Mouse (Mus musculus) intestine, postnatal 0 days (tissue): ENCODE measurements at regions not wholly inside any gene's neighbourhood (a gene's known extent, or its start where the extent isn't known, plus 50 kb on each side); places are given as distances from the start of the nearest gene placed in this dataset.

Experiments
- ATAC-seq: fragments of 200-750 bp; cut with Nextera tagmentation; 2 replicates; pipeline ENCODE4 v1.8.0; 2017; ENCODE audit warnings: mild to moderate bottlenecking, moderate TSS enrichment, moderate library complexity
- H3K27ac ChIP-seq: fragments of 300-500 bp; sonication (generic); 2 replicates; pipeline ENCODE4 v1.5.1; 2014; ENCODE audit warnings: mild to moderate bottlenecking, low read depth, low read length, moderate library complexity
- H3K27me3 ChIP-seq: fragments of 300-500 bp; sonication (generic); replicated peaks from 2 replicates; pipeline ENCODE4 v1.6.1; 2014; ENCODE audit warnings: low read length, mixed read lengths; ENCODE audit not compliant: control insufficient read depth, insufficient read depth
- H3K36me3 ChIP-seq: fragments of 300-500 bp; sonication (generic); 2 replicates; pipeline ENCODE4 v1.6.1; 2014; ENCODE audit warnings: mild to moderate bottlenecking, moderate library complexity; ENCODE audit not compliant: control insufficient read depth, insufficient read depth
- H3K4me1 ChIP-seq: fragments of 300-500 bp; sonication (generic); replicated peaks from 2 replicates; pipeline ENCODE4 v1.6.1; 2014; ENCODE audit warnings: antibody characterized with exemption, low read length, mixed read lengths; ENCODE audit not compliant: control insufficient read depth, insufficient read depth
- H3K4me2 ChIP-seq: fragments of 300-500 bp; sonication (generic); replicated peaks from 2 replicates; pipeline ENCODE4 v1.6.1; 2014; ENCODE audit warnings: low read depth, mild to moderate bottlenecking, moderate library complexity
- H3K4me3 ChIP-seq: fragments of 300-500 bp; sonication (generic); 2 replicates; pipeline ENCODE4 v1.5.1; 2014; ENCODE audit warnings: low read depth, low read length
- H3K9ac ChIP-seq: fragments of 300-500 bp; sonication (generic); 2 replicates; pipeline ENCODE4 v1.6.1; 2014; ENCODE audit warnings: mild to moderate bottlenecking, low read depth, low read length
- H3K9me3 ChIP-seq: fragments of 300-500 bp; sonication (generic); 2 replicates; pipeline ENCODE4 v1.6.1; 2016; ENCODE audit warnings: mixed run types; ENCODE audit not compliant: control insufficient read depth
- CTCF ChIP-seq: sonication (generic); IDR thresholded peaks from 2 replicates; pipeline ENCODE4 v1.5.1; 2016; ENCODE audit warnings: low read depth, mild to moderate bottlenecking, control low read depth, antibody characterized with exemption, moderate library complexity
- WGBS: fragments of 180-500 bp; shearing (Covaris S2); extraction: QIAGEN DNeasy Blood & Tissue Kit; methylation state at CpG from one replicate; pipeline ENCODE4 v1.1.7; 2014; 5-methylcytosine and 5-hydroxymethylcytosine counted together

DNA sequence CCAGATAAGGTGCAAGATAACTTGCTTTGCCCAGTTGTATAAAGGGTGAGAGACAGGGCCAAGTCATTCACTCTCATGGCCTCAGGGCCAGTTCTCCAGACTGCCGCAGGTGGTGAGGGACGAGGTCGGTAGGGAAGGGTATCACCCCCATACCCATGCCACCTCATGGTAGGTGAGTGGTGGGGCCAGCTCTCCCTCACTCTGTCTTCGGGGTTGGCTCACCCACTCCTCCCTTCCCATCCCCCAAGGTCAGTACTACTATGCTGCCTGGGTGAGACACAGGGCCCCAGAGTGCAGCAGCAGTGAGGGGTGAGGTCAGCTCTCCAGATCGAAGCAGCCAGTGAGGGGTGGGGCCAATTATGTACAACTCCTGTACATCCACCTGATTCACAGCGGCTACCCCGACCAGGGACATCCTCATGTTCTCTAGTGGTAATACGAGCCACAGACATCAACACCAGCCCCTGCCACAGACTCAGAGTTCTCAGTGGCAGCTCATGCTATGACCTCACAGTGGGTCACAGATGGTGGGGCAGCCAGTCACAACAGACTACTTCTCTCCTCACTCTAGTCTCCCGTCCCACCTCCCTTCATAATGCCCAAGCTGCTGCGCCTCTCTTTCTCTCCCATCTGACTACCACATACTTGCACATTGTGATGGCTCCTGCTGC is 138.5 kb upstream of the Tmpo start:
- H3K36me3 ChIP-seq, result no peaks in the 10 kb centered on the region
- no peak overlapping the region for H3K4me2 ChIP-seq
- no peak overlapping the region for H3K27ac ChIP-seq
- no peak for ATAC-seq
- H3K4me3 ChIP-seq, result no peak overlapping the region
- H3K4me1 ChIP-seq, result no peaks in the 10 kb centered on the region
- no peaks in the 10 kb centered on the region for H3K9me3 ChIP-seq
- no peaks in the 10 kb centered on the region for H3K27me3 ChIP-seq
- no peak for TF ChIP-seq CTCF
- WGBS, result 80% methylated on average over 10 of the region's 10 CpGs
- H3K9ac ChIP-seq, result no peak overlapping the region

DNA sequence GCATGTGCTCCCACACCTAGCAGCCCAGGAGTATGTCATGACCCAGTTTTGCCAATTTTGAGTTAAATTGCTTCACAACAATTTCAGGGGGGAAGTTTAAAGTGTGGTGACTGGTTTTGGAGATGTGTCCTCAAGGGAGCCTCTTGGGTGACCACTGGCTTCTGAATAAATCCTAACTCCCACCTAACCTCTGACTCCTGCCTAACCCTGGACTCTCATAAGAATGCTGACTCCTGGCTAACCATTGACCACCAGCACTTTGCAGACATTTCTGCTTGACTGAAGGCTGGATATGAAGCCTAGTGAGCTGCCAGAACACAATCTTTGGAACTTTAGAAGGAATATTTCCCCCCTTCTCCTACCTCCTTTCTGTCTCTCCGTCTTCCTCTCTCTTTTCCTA is 133.3 kb upstream of the Tmpo start:
- H3K27me3 ChIP-seq, result no peaks in the 10 kb centered on the region
- no peaks in the 10 kb centered on the region for H3K36me3 ChIP-seq
- H3K9me3 ChIP-seq, result no peaks in the 10 kb centered on the region
- no peak overlapping the region for H3K4me2 ChIP-seq
- no peaks in the 10 kb centered on the region for H3K4me1 ChIP-seq
- no peak overlapping the region for H3K4me3 ChIP-seq
- ATAC-seq, result no peak
- H3K9ac ChIP-seq, result no peak overlapping the region
- no peak for TF ChIP-seq CTCF
- no peak overlapping the region for H3K27ac ChIP-seq
- WGBS, result 88% methylated on average over 1 of the region's 1 CpGs

DNA sequence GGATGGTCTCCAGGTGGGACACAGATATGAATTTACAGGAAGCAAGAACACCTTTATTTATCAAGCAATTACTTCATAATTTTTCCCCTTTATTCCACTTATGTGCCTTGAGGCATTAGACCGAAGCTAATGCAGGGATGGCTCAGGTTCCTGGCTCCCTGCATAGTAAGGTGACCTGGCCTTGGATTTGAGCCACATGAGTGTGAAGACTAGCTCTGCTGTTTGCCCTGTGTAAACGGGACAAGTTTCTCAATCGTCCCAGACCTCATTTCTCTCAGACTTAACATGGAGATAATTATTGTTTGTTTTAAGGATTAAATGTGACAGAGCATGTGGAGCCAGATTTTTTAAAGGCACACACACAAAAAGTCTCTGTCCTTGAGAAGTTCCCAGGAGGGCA is 132.2 kb upstream of the Tmpo start:
- Histone ChIP-seq H3K4me1 (no peaks in the 10 kb centered on the region), H3K36me3 (no peaks in the 10 kb centered on the region), H3K27ac (no peak overlapping the region), H3K4me3 (no peak overlapping the region), H3K9me3 (no peaks in the 10 kb centered on the region), H3K9ac (no peak overlapping the region), H3K4me2 (no peak overlapping the region), H3K27me3 (no peaks in the 10 kb centered on the region)
- ATAC-seq, result no peak
- whole genome bisulfite sequencing, result 32% methylated on average over 3 of the region's 3 CpGs
- no peak for TF ChIP-seq CTCF

DNA sequence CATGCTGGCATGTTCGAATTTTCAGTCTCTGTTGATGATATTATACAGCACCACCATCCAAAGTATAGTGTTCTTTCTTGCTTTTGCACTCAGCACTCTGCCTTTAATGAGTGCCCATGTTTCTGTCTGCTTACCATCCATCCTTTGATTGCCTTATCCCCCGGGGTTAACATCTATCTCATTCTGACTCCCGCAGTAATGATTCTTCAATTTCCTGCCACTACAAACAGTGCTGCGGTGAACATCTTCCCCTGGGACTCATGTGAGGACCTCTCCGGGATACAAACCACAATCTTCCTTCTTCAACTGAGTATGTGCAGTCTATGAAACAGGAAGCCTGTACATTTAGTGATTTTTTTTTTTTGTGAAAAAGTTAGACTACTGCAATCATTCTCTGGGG is 131.8 kb upstream of the Tmpo start:
- no peak for ATAC-seq
- no peak for TF ChIP-seq CTCF
- H3K36me3 ChIP-seq, result no peaks in the 10 kb centered on the region
- no peaks in the 10 kb centered on the region for H3K4me1 ChIP-seq
- no peak overlapping the region for H3K9ac ChIP-seq
- no peak overlapping the region for H3K4me2 ChIP-seq
- 63% methylated on average over 5 of the region's 5 CpGs for WGBS
- H3K27me3 ChIP-seq, result no peaks in the 10 kb centered on the region
- H3K27ac ChIP-seq, result no peak overlapping the region
- no peak overlapping the region for H3K4me3 ChIP-seq
- no peaks in the 10 kb centered on the region for H3K9me3 ChIP-seq

DNA sequence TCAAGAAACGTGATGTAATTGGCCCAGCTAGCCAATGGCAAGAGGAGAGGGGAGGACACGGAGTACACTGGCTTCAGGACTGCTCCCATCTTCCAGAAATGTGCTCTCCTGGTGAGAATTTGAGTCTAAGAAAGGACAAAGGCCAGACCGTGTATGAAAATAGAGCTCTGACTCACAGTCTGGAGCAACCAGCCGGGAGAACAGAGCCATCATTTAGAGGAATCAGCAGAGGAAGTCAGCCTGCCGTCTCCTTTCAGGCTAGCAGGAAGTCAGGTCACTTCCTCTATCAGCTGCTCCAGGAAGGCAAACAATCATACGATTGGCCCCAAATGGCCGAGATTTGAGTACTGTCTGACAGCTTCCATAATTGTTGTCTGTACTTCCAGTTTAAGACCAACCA is 119.0 kb upstream of the Tmpo start:
- Histone ChIP-seq H3K36me3 (no peaks in the 10 kb centered on the region), H3K27ac (no peak overlapping the region), H3K4me3 (no peak overlapping the region), H3K9ac (no peak overlapping the region), H3K27me3 (no peaks in the 10 kb centered on the region), H3K4me1 (no peaks in the 10 kb centered on the region), H3K4me2 (no peak overlapping the region), H3K9me3 (no peaks in the 10 kb centered on the region)
- WGBS, result 58% methylated on average over 7 of the region's 7 CpGs
- no peak for ATAC-seq
- no peak for TF ChIP-seq CTCF

DNA sequence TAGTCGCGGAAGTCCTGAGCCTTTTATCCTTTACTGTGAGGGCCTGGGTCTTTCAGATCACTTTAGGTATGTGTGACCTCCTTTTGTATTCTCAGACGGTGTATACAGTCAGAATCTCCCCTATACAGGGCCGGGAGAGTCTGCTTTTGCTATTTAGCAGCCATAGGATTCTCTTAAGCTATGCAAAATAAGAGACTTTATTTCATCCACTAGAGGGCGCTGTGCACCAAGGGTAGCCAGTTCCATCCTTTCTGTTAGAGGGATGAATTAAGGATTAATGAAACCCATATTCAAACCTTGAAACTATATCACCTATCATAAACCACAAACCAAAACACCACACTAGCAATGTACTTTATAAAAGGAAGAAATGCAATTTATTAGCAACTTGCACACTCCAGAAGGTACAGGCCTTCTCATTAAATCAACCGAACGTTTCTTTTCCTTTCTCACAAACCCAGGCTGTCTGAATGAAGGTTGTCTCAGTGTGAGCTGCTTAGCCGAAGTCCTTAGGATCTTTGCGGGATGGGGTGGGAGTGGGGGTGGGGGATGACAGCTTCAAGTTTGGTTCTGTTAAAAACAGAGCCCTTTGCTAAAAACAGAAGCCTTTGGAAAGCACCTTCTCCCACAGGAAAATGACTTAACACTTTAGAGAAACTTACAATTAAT is 116.8 kb upstream of the Tmpo start:
- WGBS, result 36% methylated on average over 9 of the region's 9 CpGs
- no peaks in the 10 kb centered on the region for H3K9me3 ChIP-seq
- H3K36me3 ChIP-seq, result no peaks in the 10 kb centered on the region
- ATAC-seq, result no peak
- no peak overlapping the region for H3K27ac ChIP-seq
- H3K4me3 ChIP-seq, result no peak overlapping the region
- H3K4me1 ChIP-seq, result no peaks in the 10 kb centered on the region
- H3K4me2 ChIP-seq, result no peak overlapping the region
- H3K27me3 ChIP-seq, result no peaks in the 10 kb centered on the region
- no peak overlapping the region for H3K9ac ChIP-seq
- peak; percentile 83 for TF ChIP-seq CTCF
